Comparison of ENCODE assay signal across 22 mouse cellular contexts in genomic region chr17:66815921-66816320, GRCm38 (mm10).
A peak's percentile ranks its signal among the peaks of the same experiment; 100 is the strongest.
DNase-seq lines count a peak whose midpoint lies in the region; ATAC-seq lines count a peak whose summit lies in the region.
"Had no signal": no experiment of that assay in that cellular context is flagged by ENCODE, and none has a peak within 500 bp of the region (broad histone marks: within the 10 kb centered on the region; RNA-seq: fewer than 3 reads in every experiment).

No protein-coding gene starts in this region.

- no peak overlapping the region for H3K27ac ChIP-seq in midbrain, embryonic 12.5 days (replicated peaks)
- H3K27ac ChIP-seq in midbrain, embryonic 16.5 days (ENCODE audit: low read length) = no peak overlapping the region
- H3K27ac ChIP-seq: embryonic facial prominence, embryonic 15.5 days; heart, embryonic 15.5 days; kidney, embryonic 15.5 days; limb, embryonic 13.5 days; liver, embryonic 13.5 days; midbrain, embryonic 15.5 days had no signal

- peaks cover 12% of the 10 kb centered on the region for H3K4me1 ChIP-seq in midbrain, embryonic 12.5 days
- no peaks in the 10 kb centered on the region for H3K4me1 ChIP-seq in midbrain, embryonic 16.5 days (ENCODE audit: control insufficient read depth, insufficient read depth, low read length)
- H3K4me1 ChIP-seq: embryonic facial prominence, embryonic 15.5 days; heart, embryonic 15.5 days; kidney, embryonic 15.5 days; limb, embryonic 13.5 days; liver, embryonic 13.5 days had no signal

- no peak overlapping the region for H3K9ac ChIP-seq in midbrain, embryonic 12.5 days (replicated peaks)
- no peak overlapping the region for H3K9ac ChIP-seq in midbrain, embryonic 16.5 days (ENCODE audit: low read depth, low read length)
- H3K9ac ChIP-seq: embryonic facial prominence, embryonic 15.5 days; heart, embryonic 15.5 days; kidney, embryonic 15.5 days; limb, embryonic 13.5 days; liver, embryonic 13.5 days; lung, embryonic 14.5 days; midbrain, embryonic 15.5 days had no signal

- no peak overlapping the region for H3K4me3 ChIP-seq in midbrain, embryonic 12.5 days
- H3K4me3 ChIP-seq in midbrain, embryonic 16.5 days (ENCODE audit: low read depth, low read length) = no peak overlapping the region
- H3K4me3 ChIP-seq: embryonic facial prominence, embryonic 15.5 days; heart, embryonic 15.5 days; kidney, embryonic 15.5 days; limb, embryonic 13.5 days; liver, embryonic 13.5 days; midbrain, embryonic 15.5 days had no signal

- ATAC-seq in midbrain, embryonic 12.5 days (ENCODE audit: low FRiP score, low read depth) = peak; percentile 47; the same call in 1 of the 2 replicates
- no peak for ATAC-seq in midbrain, embryonic 16.5 days
- no peak for ATAC-seq in megakaryocyte progenitor cell, adult 5-6 weeks (replicated peaks; ENCODE audit: poor library complexity)
- ATAC-seq: intestine, postnatal 0 days; midbrain, embryonic 15.5 days had no signal

- DNase-seq in heart, adult 11 months = peak; percentile 83
- DNase-seq in heart, adult 18-20 months = no peak
- DNase-seq in embryo, embryonic 9.5 days (ENCODE audit: extremely low spot score) = peak; percentile 16
- no peak for DNase-seq in urinary bladder, postnatal 10 days (ENCODE audit: low spot score)
- DNase-seq: adrenal gland, adult 2 months; gastrocnemius, postnatal 10 days; heart, postnatal 4 days; kidney, postnatal 4 days; liver, embryonic 13.5 days; lung, embryonic 14.5 days; lung, postnatal 4 days; right cerebral cortex, postnatal 4 days; thymus, postnatal 14 days had no signal

- WGBS in midbrain, embryonic 12.5 days = 6% methylated on average over 2 of the region's 2 CpGs
- 9% methylated on average over 2 of the region's 2 CpGs for whole genome bisulfite sequencing in midbrain, embryonic 16.5 days

- no peaks in the 10 kb centered on the region for H3K36me3 ChIP-seq in midbrain, embryonic 12.5 days
- H3K36me3 ChIP-seq in midbrain, embryonic 16.5 days (ENCODE audit: control insufficient read depth, insufficient read depth, low read length) = no peaks in the 10 kb centered on the region
- H3K36me3 ChIP-seq: embryonic facial prominence, embryonic 15.5 days; heart, embryonic 15.5 days; kidney, embryonic 15.5 days; limb, embryonic 13.5 days; liver, embryonic 13.5 days; midbrain, embryonic 15.5 days had no signal

- H3K9me3 ChIP-seq in midbrain, embryonic 12.5 days = no peaks in the 10 kb centered on the region
- no peaks in the 10 kb centered on the region for H3K9me3 ChIP-seq in midbrain, embryonic 16.5 days (replicated peaks; ENCODE audit: control insufficient read depth, low read length, poor library complexity, severe bottlenecking)
- H3K9me3 ChIP-seq: embryonic facial prominence, embryonic 15.5 days; heart, embryonic 15.5 days; kidney, embryonic 15.5 days; limb, embryonic 13.5 days; liver, embryonic 13.5 days; midbrain, embryonic 15.5 days had no signal

- peaks cover 27% of the 10 kb centered on the region for H3K27me3 ChIP-seq in midbrain, embryonic 12.5 days
- no peaks in the 10 kb centered on the region for H3K27me3 ChIP-seq in midbrain, embryonic 16.5 days (ENCODE audit: control insufficient read depth, insufficient read depth, low read depth, low read length)
- H3K27me3 ChIP-seq: embryonic facial prominence, embryonic 15.5 days; heart, embryonic 15.5 days; kidney, embryonic 15.5 days; limb, embryonic 13.5 days; liver, embryonic 13.5 days; midbrain, embryonic 15.5 days had no signal

- no peak overlapping the region for H3K4me2 ChIP-seq in midbrain, embryonic 12.5 days (replicated peaks)
- no peak overlapping the region for H3K4me2 ChIP-seq in midbrain, embryonic 16.5 days (ENCODE audit: low read length)
- H3K4me2 ChIP-seq: embryonic facial prominence, embryonic 15.5 days; heart, embryonic 15.5 days; kidney, embryonic 15.5 days; limb, embryonic 13.5 days; liver, embryonic 13.5 days; lung, embryonic 14.5 days; midbrain, embryonic 15.5 days had no signal

Comparison
In these comparisons a context has a peak if more than half of its experiments do, and no peak if none do; other contexts are left out.
1. DNase-seq: peak in heart, adult 11 months (single experiment) and embryo, embryonic 9.5 days (single experiment); none in heart, adult 18-20 months (0 of 2) and urinary bladder, postnatal 10 days (single experiment).